Mouse (Mus musculus) spleen, postnatal 4 days (tissue): ENCODE measurements around the gene Desi1.

Source experiments
- DNase-seq, 2 experiments: peaks; one replicate each; pipeline ENCODE4 v3.0.0; 2022; ENCODE audit warnings: low spot score in 2 of 2

Desi1 gene

GRCm38 (mm10) chr15:82033762-82034161 is at the start of gene Desi1:
Desi1 (minus strand) TSS chr15:82033862.
- no peak for DNase-seq

GRCm38 (mm10) chr15:82081161-82081560 is 47.5 kb upstream of the Desi1 start:
- peak in 1 of 2 experiments; percentile 36 for DNase-seq

- DNase-seq: no peak
Measured at GRCm38 (mm10) chr15:82079883-82080282, 46.2 kb upstream of the Desi1 start.

GRCm38 (mm10) chr15:82073490-82073889 is 39.8 kb upstream of the Desi1 start:
- DNase-seq: no peak

- DNase-seq: no peak
Measured at GRCm38 (mm10) chr15:82071816-82072469, 38.3 kb upstream of the Desi1 start.

- DNase-seq: no peak
Measured at GRCm38 (mm10) chr15:82069898-82070297, 36.2 kb upstream of the Desi1 start, which contains the start of gene Mei1. Mei1 (plus strand) TSS chr15:82069996.

- peak; percentile 50 to 79 for DNase-seq
Measured at GRCm38 (mm10) chr15:82065511-82065910, 31.8 kb upstream of the Desi1 start.

- no peak for DNase-seq
Measured at GRCm38 (mm10) chr15:82063909-82064308, 30.2 kb upstream of the Desi1 start.

- no peak for DNase-seq
Measured at GRCm38 (mm10) chr15:82058719-82059201, 25.1 kb upstream of the Desi1 start, which contains the start of gene 4930407I10Rik. 4930407I10Rik (plus strand) TSS chr15:82059151.

GRCm38 (mm10) chr15:82052544-82052943 is 18.9 kb upstream of the Desi1 start:
- DNase-seq: no peak

GRCm38 (mm10) chr15:82047080-82047883 is 13.6 kb upstream of the Desi1 start, which contains the start of gene Snu13:
Snu13 (minus strand) TSS chr15:82047598.
- DNase-seq: peak; percentile 89 to 95

GRCm38 (mm10) chr15:82046246-82046891 is 12.7 kb upstream of the Desi1 start:
- no peak for DNase-seq

- DNase-seq: peak in 1 of 2 experiments; percentile 36
Measured at GRCm38 (mm10) chr15:82044166-82044784, 10.6 kb upstream of the Desi1 start.

GRCm38 (mm10) chr15:82040650-82041049 is 7.0 kb upstream of the Desi1 start:
- DNase-seq: peak in 1 of 2 experiments; percentile 48

- peak in 1 of 2 experiments; percentile 28 for DNase-seq
Measured at GRCm38 (mm10) chr15:82035904-82036689, 2.4 kb upstream of the Desi1 start.

- no peak for DNase-seq
Measured at GRCm38 (mm10) chr15:82032386-82032785, 1.3 kb downstream of the Desi1 start.

- DNase-seq: peak in 1 of 2 experiments; percentile 24
Measured at GRCm38 (mm10) chr15:82027726-82028125, 5.9 kb downstream of the Desi1 start.

GRCm38 (mm10) chr15:82027276-82027675 is 6.4 kb downstream of the Desi1 start:
- no peak for DNase-seq

GRCm38 (mm10) chr15:82023965-82024635 is 9.6 kb downstream of the Desi1 start:
- no peak for DNase-seq

- DNase-seq: no peak
Measured at GRCm38 (mm10) chr15:82022535-82023088, 11.1 kb downstream of the Desi1 start.
